Mouse (Mus musculus) bone marrow macrophage, adult 2 months (primary cell): ENCODE data around the gene Enc1.

ENCODE experiments used
- CTCF ChIP-seq: IDR thresholded peaks from 2 replicates; pipeline ENCODE4 v1.5.1; 2012; ENCODE audit warnings: low read depth, mild to moderate bottlenecking, low read length, moderate library complexity
- POLR2A ChIP-seq: IDR thresholded peaks from 2 replicates; pipeline ENCODE4 v1.6.1; 2012; ENCODE audit warnings: mild to moderate bottlenecking, low read depth, low read length, borderline replicate concordance

GRCm38 (mm10) chr13:97239343-97240180, 1.3 kb upstream of the Enc1 start:
- TF ChIP-seq CTCF (no peak), POLR2A (no peak)
